Mouse (Mus musculus) small intestine, adult 2 months (tissue): ENCODE results near the gene Epm2a. TPM values are rescaled to one million over a fixed set of nuclear protein-coding genes. Genes with fewer than 3 reads are reported as not detected.
"Not testable (repeated sequence)": the region's sequence is repeated elsewhere in the genome, so short reads cannot be mapped to it uniquely, and the experiment has no call there.

Experiments used
- H3K27ac ChIP-seq: fragments of 200-500 bp; 2 replicates; pipeline ENCODE4 v1.5.1; 2012; ENCODE audit warnings: low read depth, low read length, control low read depth, inconsistent platforms; ENCODE audit not compliant: insufficient read depth
- H3K27me3 ChIP-seq: fragments of 200-500 bp; 2 replicates; pipeline ENCODE4 v1.6.1; 2012; ENCODE audit warnings: mild to moderate bottlenecking, moderate library complexity, low read length, inconsistent platforms; ENCODE audit not compliant: control insufficient read depth, insufficient read depth
- H3K36me3 ChIP-seq: fragments of 200-500 bp; 2 replicates; pipeline ENCODE4 v1.6.1; 2012; ENCODE audit warnings: mild to moderate bottlenecking, low read length, control low read depth, inconsistent platforms; ENCODE audit not compliant: control insufficient read depth, insufficient read depth
- H3K4me1 ChIP-seq: fragments of 200-500 bp; 2 replicates; pipeline ENCODE4 v1.6.1; 2012; ENCODE audit warnings: low read length, inconsistent platforms, mixed read lengths; ENCODE audit not compliant: control insufficient read depth, insufficient read depth, insufficient read length
- H3K4me3 ChIP-seq: fragments of 200-500 bp; 2 replicates; pipeline ENCODE4 v1.5.1; 2012; ENCODE audit warnings: low read depth, mild to moderate bottlenecking, control low read depth, inconsistent platforms, low read length, moderate library complexity
- CTCF ChIP-seq: fragments of 200-500 bp; IDR thresholded peaks from 2 replicates; pipeline ENCODE4 v1.5.1; 2012; ENCODE audit warnings: low read depth, mild to moderate bottlenecking, control low read depth, inconsistent platforms, low read length, moderate library complexity, mixed read lengths; ENCODE audit not compliant: insufficient replicate concordance, insufficient read length; ENCODE audit errors: extremely low read depth
- POLR2A ChIP-seq: fragments of 200-500 bp; IDR thresholded peaks from 2 replicates; pipeline ENCODE4 v1.6.1; 2012; ENCODE audit warnings: low read depth, mild to moderate bottlenecking, control low read depth, inconsistent platforms, low read length, moderate library complexity
- WGBS: fragments of 180-500 bp; shearing (Covaris S2); methylation state at CpG from one replicate; pipeline ENCODE4 v1.1.7; 2018; 5-methylcytosine and 5-hydroxymethylcytosine counted together
- polyA plus RNA-seq: library from polyadenylated mRNA; depleted of rRNA; stranded (reverse); fragments of >200 nt; gene quantifications from 2 replicates; pipeline ENCODE4 v1.2.3, GENCODE M21; 2012

The Epm2a gene
- polyA plus RNA-seq, 1 experiment = 4.4 TPM

DNA sequence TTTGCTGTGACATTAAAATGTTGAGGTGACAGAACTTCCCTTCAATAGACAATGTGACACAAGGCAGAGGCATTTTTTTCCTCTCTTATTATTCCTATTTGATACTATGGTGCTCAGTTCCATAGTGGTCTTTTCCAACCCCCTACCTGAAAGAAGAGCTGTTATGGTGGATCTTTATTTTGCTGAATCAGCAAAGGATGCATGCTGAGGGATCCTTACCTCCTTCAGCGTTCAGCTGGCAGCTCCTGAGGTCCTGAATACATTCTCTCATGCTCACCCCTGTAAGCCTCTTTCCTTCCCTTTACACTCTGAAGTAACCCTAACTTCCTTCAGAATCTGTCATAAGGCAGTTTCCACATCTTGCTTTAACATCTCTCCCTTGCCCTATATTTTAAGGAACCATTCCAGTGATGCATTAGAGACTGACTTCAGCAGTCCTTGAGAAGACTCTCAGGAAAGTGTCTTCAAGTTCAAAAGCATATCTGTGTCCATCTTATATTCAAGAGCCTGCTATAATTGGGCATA is 23.7 kb upstream of the Epm2a start:
- Histone ChIP-seq H3K36me3 (no peaks in the 10 kb centered on the region), H3K27ac (no peak overlapping the region), H3K27me3 (no peaks in the 10 kb centered on the region), H3K4me3 (no peak overlapping the region), H3K4me1 (no peaks in the 10 kb centered on the region)
- TF ChIP-seq POLR2A = no peak
- no peak for TF ChIP-seq CTCF
- 76% methylated on average over 1 of the region's 1 CpGs for WGBS

DNA sequence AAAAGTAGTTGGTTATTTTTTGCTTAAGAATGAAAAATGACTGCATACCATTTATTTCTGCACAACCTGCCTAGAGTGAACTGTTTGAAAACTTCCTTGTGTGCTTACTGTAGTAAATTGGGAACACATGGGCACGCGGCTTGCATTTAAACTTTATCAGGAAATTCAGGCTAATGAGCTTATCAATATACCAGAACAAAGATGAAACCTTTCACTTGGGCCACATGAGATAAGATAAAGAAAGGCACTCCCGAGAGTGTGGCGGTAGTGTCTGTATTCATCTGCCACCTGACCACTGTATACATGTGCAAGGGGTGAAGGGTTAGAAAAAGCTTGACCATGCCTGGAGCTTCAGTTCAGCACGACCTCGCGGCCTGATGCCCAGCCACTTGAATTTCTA is 20.9 kb upstream of the Epm2a start:
- whole genome bisulfite sequencing = 42% methylated on average over 7 of the region's 7 CpGs
- H3K4me1 ChIP-seq = no peaks in the 10 kb centered on the region
- no peaks in the 10 kb centered on the region for H3K36me3 ChIP-seq
- H3K27ac ChIP-seq = no peak overlapping the region
- H3K4me3 ChIP-seq = no peak overlapping the region
- H3K27me3 ChIP-seq = no peaks in the 10 kb centered on the region
- TF ChIP-seq CTCF = no peak
- no peak for TF ChIP-seq POLR2A

DNA sequence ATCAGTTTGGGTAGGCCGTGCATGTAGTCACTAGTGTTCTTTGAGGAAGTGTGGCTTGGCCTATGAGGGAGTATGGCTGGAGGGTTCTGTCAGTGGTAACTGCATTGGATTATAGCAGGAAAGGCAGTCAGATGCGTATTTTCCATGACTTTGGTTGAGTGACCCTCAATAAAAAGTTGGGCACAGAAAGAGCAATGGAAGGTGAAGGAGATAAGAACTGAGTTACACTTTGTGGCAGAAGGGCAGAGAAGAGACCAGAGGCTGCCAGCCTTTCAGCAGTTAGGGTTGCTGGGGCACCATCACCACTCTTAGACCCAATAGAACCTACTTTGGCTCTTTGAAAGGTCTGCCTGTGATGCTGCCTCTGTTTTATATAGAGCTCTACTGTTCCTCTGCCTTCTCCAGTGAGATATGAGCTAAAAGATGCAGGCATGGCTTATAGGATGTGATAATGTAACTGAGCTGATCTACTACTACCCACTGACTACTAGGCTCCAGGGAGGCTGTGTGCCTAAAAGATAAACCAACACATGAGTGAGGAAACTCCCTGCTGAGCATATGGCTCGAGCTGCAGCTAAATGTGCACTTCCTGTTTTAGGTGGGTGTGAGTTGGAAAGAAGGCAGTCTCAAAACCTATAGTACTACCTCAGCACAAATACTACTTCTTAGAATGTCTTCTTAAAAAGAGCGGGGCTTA is 19.9 kb upstream of the Epm2a start:
- H3K27ac ChIP-seq = no peak overlapping the region
- H3K4me1 ChIP-seq = no peaks in the 10 kb centered on the region
- no peaks in the 10 kb centered on the region for H3K36me3 ChIP-seq
- TF ChIP-seq POLR2A = no peak
- TF ChIP-seq CTCF = no peak
- WGBS = 74% methylated on average over 4 of the region's 4 CpGs
- H3K4me3 ChIP-seq = no peak overlapping the region
- H3K27me3 ChIP-seq = no peaks in the 10 kb centered on the region

DNA sequence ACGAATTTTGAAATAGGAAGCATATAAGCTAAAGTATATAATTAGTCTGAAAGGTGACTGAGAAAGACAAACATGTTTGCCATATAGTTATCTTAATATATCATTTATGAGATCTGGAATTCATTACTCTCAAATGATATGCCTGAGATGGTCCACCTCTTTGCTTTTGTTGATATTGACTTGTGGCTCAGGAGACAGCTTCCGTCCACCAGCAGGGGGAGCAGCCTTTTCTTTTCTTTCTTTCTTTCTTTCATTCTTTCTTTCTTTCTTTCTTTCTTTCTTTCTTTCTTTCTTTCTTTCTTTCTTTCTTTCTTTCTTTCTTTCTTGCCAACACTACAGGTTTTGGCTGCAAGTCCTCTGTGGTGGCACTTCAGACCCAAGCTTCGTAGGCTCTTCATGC is 16.7 kb upstream of the Epm2a start:
- Histone ChIP-seq H3K36me3 (no peaks in the 10 kb centered on the region), H3K27me3 (no peaks in the 10 kb centered on the region), H3K27ac (no peak overlapping the region), H3K4me3 (no peak overlapping the region), H3K4me1 (no peaks in the 10 kb centered on the region)
- TF ChIP-seq CTCF = peak; percentile 36; the same call in 1 of the 2 replicates
- no peak for TF ChIP-seq POLR2A
- whole genome bisulfite sequencing = 89% methylated on average over 3 of the region's 3 CpGs

DNA sequence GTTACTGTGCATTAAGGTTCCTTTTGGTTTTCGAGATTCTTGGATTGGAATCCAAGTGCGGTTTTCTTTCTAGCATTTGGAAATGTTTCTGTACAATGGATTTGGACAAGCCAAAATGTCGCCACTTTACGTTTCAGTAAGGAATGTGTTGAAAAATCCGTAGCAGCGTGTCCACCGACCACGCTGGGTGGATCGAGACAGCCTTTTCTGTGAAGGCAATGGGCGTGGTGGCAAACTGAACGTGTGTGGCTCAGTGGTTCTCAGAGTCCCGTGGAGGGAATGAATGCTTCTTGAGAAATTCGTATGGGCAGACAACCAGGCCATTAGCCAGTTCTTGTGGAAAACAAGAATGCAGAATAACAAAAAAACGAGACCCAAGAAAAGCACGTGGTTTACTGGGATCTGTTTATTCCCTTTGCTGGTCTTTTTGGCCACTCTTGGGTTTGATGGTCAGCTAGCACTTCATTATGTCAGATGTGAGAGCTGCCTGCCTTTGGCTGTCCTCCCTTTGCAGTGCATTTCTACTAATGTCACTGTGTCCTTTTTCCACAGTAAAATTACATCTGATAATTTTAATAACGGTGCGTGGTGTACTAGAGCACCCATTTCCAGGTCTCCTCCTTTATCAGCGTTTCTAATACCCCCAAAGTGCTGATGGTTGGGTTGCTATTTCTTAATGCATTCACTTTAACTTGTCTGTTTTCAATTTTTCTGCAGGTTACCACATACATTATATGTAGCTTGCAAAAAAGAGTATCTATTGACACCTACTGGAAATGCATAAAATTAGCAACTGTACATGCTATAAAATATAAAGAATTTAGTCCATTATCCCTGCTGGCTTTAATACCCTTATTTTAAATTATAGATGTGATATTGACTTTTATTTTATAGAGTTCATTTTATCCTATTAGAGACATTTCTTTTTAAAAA is 1.6 kb downstream of the Epm2a start:
- Histone ChIP-seq H3K4me3 (no peak overlapping the region), H3K36me3 (no peaks in the 10 kb centered on the region), H3K4me1 (no peaks in the 10 kb centered on the region), H3K27me3 (no peaks in the 10 kb centered on the region), H3K27ac (no peak overlapping the region)
- TF ChIP-seq CTCF (no peak), POLR2A (no peak)
- WGBS = 76% methylated on average over 18 of the region's 18 CpGs

DNA sequence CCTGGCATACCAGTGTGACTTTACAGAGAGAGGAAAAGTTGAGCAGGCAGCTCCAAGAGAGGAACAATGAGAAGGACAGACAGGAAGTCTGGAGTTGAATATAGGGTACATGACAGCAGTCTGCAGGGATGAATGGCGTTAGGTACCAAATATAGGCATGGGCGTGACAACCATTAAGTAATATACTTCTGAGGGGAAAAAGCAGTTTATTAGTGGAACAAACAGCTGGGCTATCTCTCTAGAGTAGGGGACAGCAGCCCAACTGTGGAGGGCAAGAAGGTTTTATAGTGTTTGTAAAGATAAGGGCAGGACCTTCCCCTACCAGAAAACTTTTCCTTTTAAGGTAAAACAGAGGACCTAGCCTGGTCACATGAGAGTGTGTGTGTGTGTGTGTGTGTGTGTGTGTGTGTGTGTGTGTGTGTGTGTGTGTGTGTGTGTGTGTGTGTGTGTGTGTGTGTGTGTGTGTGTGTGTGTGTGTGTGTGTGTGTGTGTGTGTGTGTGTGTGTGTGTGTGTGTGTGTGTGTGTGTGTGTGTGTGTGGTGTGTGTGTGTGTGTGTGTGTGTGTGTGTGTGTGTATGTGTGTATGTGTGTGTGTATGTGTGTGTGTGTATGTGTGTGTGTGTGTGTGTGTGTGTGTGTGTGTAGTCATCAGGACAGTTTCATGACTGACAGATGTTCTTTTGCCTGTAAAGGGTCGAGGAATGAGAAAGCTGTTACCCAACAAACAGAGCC is 7.2 kb downstream of the Epm2a start:
- WGBS = 46% methylated on average over 3 of the region's 3 CpGs
- not testable (repeated sequence) for H3K27me3 ChIP-seq, H3K36me3 ChIP-seq, H3K4me3 ChIP-seq, H3K27ac ChIP-seq, H3K4me1 ChIP-seq

DNA sequence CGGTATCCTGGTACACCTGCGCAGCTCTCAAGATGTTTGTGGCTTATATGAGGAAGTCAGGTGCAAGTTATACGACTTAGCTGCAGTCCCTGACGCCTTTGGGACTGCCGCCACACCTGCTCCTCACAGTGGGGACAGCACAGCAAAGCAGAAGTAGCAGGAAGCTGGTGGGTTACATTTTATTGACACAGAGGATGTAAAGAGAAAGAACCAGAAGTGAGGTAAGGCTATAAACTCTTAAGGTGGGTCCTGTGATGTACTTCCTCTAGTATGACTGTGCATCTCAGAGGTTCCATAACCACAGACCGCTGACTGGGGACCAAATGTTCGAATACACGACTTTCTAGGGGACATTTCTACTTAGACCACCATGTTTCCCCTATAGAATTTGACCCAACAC is 11.4 kb downstream of the Epm2a start:
- H3K36me3 ChIP-seq = no peaks in the 10 kb centered on the region
- H3K27me3 ChIP-seq = no peaks in the 10 kb centered on the region
- TF ChIP-seq CTCF (no peak), POLR2A (no peak)
- no peak overlapping the region for H3K4me3 ChIP-seq
- no peak overlapping the region for H3K27ac ChIP-seq
- H3K4me1 ChIP-seq = no peaks in the 10 kb centered on the region
- WGBS = 69% methylated on average over 8 of the region's 8 CpGs
